Mouse (Mus musculus): ENCODE measurements around the gene Arhgef28.

GRCm38 (mm10) chr13:98015981-98016922 is 190.0 kb downstream of the Arhgef28 start:
- TF ChIP-seq POLR2A (IDR thresholded peaks at IDR 0.05; ENCODE audit: insufficient read depth, low read length) (no peak), CTCF (IDR thresholded peaks at IDR 0.05; ENCODE audit: low read depth, low read length) (no peak), EP300 (IDR thresholded peaks at IDR 0.05; ENCODE audit: insufficient read depth, low read depth, low read length) (no peak)
